Mouse (Mus musculus) kidney, postnatal 4 days (tissue): Measurements from ENCODE around the gene Zfp46.

Source experiments
- DNase-seq, 2 experiments: peaks; one replicate each; pipeline ENCODE4 v3.0.0; 2021; ENCODE audit warnings: mixed read lengths in 2 of 2

Zfp46 gene

GRCm38 (mm10) chr4:136284455-136284854 lies at the start of gene Zfp46:
TSS of gene Zfp46 (plus strand) at chr4:136284683.
- DNase-seq: peak; percentile 83 to 88

GRCm38 (mm10) chr4:136238669-136239068 lies 45.8 kb upstream of the Zfp46 start:
- no peak for DNase-seq

- DNase-seq: no peak
Observed at GRCm38 (mm10) chr4:136239111-136239510, 45.4 kb upstream of the Zfp46 start.

- peak; percentile 89 to 93 for DNase-seq
Observed at GRCm38 (mm10) chr4:136239622-136240021, 44.9 kb upstream of the Zfp46 start.

GRCm38 (mm10) chr4:136240123-136240522 lies 44.4 kb upstream of the Zfp46 start:
- DNase-seq: no peak

- DNase-seq: no peak
Observed at GRCm38 (mm10) chr4:136240955-136241354, 43.5 kb upstream of the Zfp46 start.

GRCm38 (mm10) chr4:136242065-136242703 lies 42.3 kb upstream of the Zfp46 start:
- peak; percentile 50 to 62 for DNase-seq

GRCm38 (mm10) chr4:136242728-136243127 lies 41.8 kb upstream of the Zfp46 start:
- no peak for DNase-seq

- DNase-seq: no peak
Observed at GRCm38 (mm10) chr4:136244208-136244607, 40.3 kb upstream of the Zfp46 start.

- no peak for DNase-seq
Observed at GRCm38 (mm10) chr4:136245681-136246080, 38.8 kb upstream of the Zfp46 start.

GRCm38 (mm10) chr4:136246568-136246969 lies 37.9 kb upstream of the Zfp46 start:
- no peak for DNase-seq

GRCm38 (mm10) chr4:136247386-136247728 lies 37.1 kb upstream of the Zfp46 start:
- no peak for DNase-seq

- peak; percentile 70 to 81 for DNase-seq
Observed at GRCm38 (mm10) chr4:136247729-136248463, 36.6 kb upstream of the Zfp46 start, which contains the start of gene Tcea3. TSS of gene Tcea3 (plus strand) at chr4:136247729.

GRCm38 (mm10) chr4:136248464-136249331 lies 35.8 kb upstream of the Zfp46 start:
- peak; percentile 46 to 66 for DNase-seq

GRCm38 (mm10) chr4:136249332-136249647 lies 35.2 kb upstream of the Zfp46 start:
- DNase-seq: no peak

GRCm38 (mm10) chr4:136249780-136250179 lies 34.7 kb upstream of the Zfp46 start:
- peak; percentile 55 to 63 for DNase-seq

- no peak for DNase-seq
Observed at GRCm38 (mm10) chr4:136255919-136256318, 28.6 kb upstream of the Zfp46 start.

- DNase-seq: no peak
Observed at GRCm38 (mm10) chr4:136256696-136257095, 27.8 kb upstream of the Zfp46 start.

- no peak for DNase-seq
Observed at GRCm38 (mm10) chr4:136259916-136260315, 24.6 kb upstream of the Zfp46 start.

- peak; percentile 92 to 93 for DNase-seq
Observed at GRCm38 (mm10) chr4:136260491-136261180, 23.8 kb upstream of the Zfp46 start.

- DNase-seq: peak in 1 of 2 experiments; percentile 38
Observed at GRCm38 (mm10) chr4:136261912-136262311, 22.6 kb upstream of the Zfp46 start.

- DNase-seq: no peak
Observed at GRCm38 (mm10) chr4:136263555-136263954, 20.9 kb upstream of the Zfp46 start.
